Mouse (Mus musculus) retina, postnatal 1 day (tissue): Measurements from ENCODE around the gene Cdk5.

ENCODE experiments used
- DNase-seq: peaks from one replicate; pipeline ENCODE4 v3.0.0-alpha.2; 2012

Cdk5 gene

DNA sequence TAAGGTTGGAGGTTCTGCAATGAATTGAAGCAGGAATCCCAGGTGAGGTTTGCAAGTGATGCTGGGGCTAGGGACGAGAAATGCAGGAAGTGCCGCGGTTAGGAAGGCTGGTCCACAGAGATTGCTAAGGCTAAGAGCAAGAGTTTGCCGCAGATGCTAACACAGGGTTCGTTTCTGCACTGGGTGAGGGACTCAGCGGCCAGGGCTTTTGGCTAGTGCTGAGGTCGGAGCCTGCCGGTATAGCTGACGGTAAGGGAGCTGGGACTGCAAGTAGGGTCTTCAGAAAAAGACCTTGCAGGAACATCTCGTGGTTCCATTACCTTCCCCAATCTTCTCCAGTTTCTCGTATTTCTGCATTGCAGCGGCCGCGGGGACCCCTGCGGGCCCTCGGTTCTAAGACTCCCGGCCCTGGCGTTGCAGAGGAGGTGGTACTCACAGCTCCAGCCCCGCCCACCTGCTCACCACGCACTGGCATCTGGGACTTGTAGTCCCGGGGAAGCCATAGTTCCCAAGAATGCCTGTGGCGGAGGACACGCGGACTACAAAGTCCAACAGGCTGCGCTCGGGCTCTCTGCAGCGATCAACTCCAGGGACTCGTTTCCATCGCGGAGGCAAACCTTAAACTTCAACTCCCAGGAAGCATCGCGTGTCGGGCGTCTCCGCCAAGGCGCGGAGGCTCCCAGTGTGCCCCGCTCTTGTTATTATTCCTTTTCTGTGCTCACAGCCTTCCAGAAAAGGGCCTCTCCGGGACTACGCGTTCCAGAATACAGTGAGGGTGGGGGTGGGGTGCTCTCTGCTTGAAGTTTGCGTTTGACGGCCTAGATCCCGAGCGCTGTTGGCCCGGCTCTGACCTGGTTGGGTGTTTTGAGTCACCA lies at the start of gene Cdk5, which contains the start of gene Slc4a2:
TSS of gene Cdk5 (minus strand) at position 402 of the 875 bp plus-strand sequence.
TSS of gene Slc4a2 (plus strand) at position 709 of the 875 bp plus-strand sequence.
- DNase-seq, result peak; percentile 100

DNA sequence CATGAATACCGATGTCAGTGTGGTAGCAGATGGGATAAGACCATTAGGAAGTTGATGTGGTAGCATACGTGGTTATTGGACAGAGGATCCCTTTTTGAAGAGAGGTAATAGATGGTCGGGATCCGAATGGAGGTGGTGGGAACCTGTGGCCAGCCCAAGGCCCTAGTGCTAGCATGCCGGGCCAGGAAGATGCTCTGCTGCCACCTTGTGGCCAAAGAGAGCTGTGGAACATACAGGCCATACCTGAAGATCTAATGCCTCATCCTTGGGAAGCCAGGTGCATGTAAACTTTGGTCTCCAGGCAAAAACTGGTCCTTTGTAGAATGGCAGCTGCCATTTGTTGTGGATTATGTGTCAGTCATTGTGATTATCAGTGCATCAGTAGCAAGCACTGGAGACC lies 47.3 kb upstream of the Cdk5 start:
- peak; percentile 85 for DNase-seq

DNA sequence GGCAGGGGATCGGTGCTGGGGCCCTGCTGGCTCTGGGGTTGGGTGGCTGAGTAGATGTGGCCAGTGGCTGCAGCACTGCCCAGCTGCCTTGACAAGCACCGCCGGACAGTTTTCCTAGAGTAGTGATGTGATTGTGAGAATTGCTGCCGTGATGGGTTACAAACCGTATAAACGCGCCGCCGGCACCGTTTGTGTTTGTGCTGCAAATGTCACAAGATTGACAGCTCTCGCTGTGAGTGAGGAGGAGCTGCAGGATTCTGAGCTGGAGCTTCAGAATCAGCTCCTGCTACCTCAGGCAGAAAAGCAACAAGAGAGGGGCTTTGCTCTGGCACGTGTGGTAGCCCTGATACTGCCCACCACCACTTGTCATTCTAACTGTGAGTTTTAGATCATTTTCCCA lies 43.4 kb upstream of the Cdk5 start:
- peak; percentile 57 for DNase-seq

DNA sequence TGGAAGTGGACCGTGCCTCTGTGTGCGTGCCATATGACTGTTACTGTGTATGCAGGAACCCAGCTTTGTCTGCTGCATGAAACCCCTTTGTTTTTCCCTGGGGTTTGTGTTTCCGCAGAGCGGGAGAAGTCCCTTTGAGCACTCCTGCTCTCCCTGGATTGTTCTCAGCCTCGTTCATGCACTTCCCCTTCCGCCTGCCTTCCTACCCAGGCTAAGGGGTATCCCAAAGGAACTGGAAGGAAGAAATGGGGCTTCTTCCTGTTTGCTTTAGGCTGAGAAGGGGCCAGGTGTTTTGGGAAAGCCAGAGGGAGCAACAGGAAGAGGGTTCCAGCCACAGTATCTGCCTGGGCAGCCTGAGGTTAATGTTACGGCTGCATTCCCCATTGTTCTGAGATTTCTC lies 32.3 kb upstream of the Cdk5 start:
- no peak for DNase-seq

DNA sequence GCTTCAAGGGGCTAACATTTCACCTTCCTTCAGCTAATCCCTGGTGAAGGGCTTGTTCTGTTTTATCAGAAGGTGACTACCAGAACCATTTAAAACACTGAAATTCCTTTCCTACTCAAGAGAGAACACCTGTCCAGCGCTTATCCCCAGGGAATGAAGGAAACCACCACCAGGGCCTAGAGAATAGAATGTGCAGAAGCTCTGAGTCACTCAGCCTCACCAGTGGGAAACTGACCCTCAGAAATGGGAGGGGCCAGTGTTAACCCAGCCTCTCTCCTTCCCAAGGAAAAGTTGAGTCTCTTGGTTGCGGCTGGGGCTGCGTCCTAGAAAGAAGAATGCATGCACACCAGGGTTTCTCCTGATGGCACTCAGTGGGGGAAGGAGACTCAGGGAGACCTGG lies 31.7 kb upstream of the Cdk5 start:
- no peak for DNase-seq

DNA sequence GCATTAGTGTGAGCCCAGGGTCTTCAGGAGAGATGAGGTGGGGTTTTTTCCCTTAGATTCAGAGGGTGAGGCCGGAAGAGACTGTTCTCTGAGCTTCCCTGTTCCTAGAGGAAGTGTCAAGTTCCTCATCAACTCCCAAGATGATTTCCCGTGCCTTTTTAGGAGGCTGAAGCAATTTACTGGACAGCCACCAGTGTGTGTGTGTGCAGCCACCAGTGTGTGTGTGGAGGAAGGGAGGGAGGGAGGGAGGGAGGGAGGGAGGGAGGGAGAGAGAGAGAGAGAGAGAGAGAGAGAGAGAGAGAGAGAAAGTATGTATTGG lies 30.6 kb upstream of the Cdk5 start:
- DNase-seq, result no peak

DNA sequence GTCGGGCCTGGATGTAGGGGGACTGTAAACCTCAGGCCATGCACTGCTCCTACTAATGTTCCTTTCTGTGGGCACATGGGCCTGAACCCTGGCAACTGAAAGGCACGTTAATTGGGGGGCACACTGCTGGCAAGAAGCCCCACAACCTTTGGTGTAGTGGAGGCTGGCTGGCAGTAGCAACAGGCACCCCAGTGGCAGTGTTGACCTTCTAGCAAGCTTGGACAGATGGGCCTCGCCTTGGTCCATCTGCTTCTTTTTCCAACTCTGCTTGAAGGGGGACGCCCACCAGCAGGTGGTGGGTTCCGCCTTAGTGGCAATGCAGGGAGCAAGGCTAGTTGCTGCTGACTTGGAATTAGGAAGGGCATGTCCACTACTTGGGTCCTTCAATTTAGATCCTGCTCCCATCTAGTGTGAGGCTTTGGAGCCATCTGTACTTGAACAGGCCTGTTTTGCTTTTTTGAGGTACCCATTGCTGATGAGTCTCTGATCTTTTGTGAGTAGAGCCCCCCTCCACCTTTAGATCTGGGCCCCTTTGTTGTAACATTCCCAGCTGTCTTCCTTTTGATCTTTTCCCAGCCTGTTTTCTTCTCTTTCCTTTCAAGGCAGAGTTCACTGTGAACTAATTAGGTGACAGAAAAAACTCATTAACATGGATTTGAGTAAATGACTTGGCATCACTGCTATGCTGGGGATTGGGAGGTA lies 30.1 kb upstream of the Cdk5 start:
- DNase-seq, result peak; percentile 84

DNA sequence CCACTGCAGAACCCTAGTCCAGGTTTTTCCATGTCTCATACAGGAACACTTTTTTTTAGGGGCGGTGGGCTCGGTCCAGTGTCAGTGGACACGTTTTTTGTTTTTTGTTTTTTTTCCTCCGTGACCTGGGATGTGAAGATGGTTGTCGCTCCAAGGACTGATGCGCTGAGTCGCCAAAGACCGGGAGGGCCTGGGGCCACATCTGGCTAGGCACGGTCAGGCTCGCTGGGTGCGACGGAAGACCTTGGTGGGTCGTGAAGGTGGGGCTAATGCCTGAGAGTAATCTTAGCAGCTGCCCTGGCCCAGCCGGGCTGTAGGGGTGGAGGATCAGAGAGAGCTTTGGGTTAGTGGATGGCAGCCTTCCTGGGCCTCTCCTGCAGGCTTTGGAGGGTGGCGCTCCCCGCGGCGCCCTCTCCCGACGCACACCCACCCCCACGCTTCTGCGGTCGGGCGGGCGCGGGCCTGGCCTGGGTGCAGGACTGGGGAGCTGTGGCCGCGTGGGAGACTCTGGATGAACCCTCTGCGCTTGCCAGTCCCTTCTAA lies 29.4 kb upstream of the Cdk5 start:
- DNase-seq, result peak; percentile 62

DNA sequence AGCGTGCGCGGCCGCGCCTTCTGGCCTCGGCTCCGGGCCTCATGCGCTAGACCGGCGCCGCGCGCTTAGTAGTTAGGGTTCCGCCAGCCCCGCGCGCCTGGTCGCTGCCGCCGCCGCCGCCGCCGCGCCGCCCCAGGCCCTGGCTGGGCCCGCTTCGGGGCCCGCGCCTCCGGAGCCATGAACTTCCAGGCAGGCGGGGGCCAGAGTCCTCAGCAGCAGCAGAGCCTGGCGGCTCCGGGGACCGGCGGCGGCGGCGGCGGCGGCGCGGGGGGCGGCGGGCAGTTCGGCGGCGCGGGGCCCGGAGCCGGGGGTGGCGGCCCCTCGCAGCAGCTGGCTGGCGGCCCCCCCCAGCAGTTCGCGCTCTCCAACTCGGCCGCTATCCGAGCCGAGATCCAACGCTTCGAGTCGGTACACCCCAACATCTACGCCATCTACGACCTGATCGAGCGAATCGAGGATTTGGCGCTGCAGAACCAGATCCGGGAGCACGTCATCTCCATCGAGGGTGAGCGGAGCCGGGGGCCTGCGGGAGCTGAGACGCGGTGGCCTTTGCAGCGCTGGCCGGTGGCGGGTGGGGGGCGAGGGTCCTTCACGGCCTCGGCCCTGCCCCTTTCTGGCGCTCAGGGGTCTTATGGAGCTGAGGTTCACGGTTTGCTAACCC lies 28.8 kb upstream of the Cdk5 start, which contains the start of gene Agap3:
TSS of gene Agap3 (plus strand) at position 148 of the 661 bp plus-strand sequence.
- DNase-seq, result peak; percentile 59

DNA sequence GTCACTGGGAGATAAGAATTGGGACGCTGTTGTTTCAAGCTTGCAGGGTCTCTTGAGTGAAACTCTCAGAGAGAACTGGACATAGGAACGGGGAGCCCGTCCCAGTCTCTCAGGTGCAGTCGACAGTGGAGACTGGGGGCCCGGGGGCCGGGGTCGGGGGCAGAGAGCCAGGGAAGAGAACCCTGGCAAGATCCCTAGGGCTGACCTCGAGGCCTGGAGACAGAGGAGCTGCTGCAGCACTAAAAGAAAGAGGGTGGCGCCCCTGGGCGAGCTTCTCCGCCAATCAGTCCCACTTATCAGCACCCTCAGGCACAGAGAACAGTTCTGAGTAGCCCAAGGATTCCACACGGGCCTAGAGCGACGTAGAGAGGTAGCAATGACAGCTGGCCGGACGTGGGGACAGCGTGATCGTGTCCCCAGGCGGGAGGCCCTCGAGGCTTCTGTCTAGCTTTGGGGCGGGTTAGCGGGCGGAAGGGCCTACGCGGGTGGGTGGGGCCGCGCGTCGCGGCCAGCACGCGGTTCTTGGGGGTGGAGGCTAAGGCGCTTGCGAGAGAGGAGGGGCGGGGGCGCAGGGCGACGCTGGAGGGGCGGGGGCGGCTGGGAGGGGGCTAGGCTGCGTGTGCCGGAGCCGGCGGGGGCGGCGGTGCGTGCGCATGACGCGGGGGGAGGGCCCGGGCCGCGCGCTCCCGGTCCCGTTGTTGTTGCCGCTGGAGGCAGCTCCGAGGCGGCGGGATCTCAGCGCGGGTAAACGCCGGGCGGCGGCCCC lies 28.1 kb upstream of the Cdk5 start:
- DNase-seq, result peak; percentile 93

DNA sequence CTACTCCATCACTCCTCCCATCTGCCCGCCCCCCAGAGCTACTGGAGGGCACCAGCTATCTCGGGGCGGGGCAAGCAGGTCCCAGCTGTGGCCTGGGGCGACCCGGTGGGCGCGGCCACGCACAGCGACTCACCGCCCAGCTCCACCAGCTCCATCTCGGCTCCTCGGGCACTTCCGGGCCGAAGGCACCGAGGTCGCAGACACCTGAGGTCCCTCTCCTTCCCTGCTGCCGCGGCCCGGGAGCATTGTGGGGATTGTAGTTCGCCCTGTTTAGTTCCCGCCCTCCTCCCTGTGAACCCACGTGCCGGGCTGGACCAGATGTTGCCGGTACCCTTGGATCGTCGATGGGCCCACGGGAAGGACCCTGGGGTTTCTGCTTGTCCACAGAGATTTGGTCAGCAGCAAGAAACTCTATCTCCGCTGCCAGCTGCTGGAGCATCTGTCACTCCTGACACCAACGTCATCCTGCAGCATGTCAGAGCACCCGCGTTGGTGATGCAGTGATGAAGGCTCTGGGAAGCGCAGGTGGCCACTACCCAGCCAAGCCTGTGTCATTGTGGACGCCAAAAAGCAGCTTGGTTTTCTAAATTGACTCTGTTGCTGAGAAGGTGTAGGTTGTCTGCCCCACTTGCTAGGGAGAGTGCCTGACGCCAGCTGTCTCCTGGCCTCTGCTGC lies 24.4 kb upstream of the Cdk5 start, which contains the start of gene Tmub1:
TSS of gene Tmub1 (minus strand) at position 231 of the 675 bp plus-strand sequence.
- DNase-seq, result peak; percentile 85

DNA sequence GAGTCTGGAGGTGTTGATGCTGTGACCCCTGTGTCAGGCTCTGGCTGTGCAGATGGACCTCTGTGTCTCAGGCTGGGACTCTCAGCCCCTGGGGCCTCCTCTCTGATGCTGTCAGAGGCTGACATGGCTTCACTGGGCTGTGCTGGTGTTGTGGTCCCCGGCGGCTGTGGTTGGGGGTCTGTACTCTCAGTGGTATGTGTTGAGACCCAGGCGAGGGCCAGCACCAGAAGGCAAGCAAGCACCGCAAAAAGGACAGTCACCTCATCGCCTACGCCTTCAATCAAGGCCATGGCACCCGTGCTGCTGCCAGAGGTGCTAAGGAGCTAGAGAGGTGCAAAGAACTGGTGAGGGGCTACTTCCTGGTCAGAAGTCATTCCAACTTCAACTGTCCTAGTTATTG lies 23.3 kb upstream of the Cdk5 start:
- no peak for DNase-seq

DNA sequence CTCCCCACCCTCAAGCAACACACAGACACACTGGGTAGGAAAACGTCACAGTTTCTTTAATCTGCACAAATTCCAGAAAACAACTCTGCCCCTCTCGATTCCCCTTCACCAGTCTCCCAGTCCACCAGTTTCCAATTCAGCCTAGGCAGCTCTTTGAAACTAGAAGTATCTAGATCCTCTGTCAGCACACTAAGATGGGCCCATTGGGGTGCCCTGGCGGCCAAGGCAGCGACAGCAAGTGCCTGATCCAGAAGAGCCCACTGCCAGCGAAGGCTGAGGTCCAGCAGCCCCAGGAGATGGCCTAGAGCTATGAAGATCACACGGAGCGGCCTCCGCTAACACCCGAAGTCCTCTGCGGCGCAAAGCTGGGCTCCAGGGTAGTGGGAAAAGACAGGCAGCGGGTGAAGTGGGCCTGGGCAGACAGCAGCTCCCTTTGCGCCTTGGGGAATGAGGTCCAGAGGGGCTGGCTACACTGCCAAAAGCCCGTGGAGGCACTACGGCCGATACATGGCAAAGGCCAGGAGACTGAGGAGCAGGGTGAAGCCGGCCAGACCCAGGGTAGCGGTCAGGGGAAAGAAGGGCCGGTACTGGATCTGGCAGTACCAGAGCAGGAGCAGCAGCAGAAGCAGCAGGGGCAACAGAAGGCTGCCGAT lies 22.2 kb upstream of the Cdk5 start:
- no peak for DNase-seq

DNA sequence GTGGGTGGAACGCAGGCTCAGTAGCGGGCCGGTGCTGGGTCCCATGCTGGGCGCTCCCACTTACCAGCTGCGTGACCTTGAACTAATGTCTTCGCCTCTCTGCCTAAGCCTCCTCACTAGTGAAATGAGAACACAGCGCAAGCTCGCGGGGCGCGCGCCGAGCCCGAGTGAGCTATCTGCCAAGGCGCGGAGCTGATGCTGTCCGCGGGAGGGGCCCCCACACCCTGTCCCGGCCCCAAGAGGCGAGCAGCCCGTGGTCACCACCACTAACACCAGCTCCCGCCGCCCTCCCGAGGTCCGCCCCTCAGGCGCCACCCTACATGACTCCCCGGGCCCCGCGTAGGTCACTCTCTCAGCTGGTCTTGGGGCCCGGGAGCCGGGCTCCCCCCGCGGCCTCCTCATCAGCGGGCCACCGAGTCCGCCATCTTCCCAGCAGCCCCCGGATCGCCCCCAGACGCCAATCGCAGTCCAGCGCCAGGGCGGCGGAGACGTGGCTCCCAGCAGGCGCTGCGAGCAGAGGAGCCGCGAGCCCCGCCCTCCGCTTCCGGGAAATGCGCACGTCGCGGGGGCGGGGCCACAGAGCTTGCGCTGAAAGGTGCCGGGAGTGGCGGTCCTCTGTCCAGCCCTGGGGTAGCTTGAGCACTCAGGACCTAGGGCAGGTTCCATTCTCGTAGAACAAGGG lies 21.6 kb upstream of the Cdk5 start, which contains the start of gene Fastk:
TSS of gene Fastk (minus strand) at position 542 of the 682 bp plus-strand sequence.
- DNase-seq, result peak; percentile 96

DNA sequence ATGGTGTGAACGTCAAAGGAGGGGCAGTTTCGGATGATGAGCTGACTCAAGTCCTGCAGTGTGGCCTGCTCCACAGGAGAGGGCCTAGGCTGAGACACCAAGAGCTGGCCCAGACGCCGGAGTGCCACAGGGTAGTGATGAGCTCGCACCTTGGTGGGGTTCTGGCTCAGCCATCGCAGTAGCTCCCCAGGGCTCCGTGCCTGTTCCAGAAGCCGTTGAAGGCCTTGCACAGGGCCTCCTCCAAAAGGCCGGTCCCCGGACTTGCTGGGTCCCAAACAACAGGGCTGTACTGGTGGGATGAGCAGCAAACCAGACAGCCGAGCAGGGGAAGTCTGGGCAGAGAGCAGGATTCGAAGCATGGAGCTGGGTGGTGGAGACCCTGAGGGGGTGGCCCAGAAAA lies 20.6 kb upstream of the Cdk5 start:
- DNase-seq, result no peak

DNA sequence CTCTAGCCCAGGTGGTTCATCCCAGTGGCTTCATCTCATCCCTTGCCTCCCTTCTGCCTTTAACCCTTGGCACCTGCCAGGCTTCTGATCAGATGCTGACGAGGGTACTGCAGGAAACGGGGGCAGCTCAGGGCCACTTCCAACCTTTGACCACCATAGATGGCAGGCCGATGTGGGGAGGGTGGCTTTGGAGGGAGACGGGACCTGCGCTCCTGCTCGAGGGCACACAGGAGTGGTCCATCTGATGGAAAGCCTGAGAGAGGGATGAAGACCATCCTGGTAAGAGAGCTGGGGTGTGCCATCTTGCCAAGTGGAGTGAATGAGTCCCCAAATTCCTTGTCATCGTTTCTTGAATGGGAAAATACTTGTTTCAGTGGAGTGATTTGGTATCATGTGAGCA lies 19.9 kb upstream of the Cdk5 start:
- DNase-seq, result no peak

DNA sequence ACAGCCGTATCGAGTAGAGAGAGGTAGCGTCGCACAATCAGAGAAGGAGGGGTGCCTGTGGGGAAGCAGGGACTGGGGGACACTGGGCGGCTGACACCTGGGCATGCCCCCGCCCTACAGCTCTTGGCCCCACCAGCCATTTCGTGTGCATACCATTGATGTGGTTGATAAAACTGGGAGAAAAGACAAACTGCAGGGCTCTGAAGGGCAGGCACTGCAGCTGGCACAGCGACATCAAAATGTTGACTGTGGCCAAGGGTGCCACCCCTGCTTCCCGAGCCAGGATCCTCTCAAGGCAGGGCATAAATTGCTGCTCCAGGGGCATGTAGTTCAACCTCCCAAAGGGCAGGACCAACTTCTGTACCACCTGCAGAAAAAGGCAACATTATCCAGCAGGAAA lies 18.7 kb upstream of the Cdk5 start:
- no peak for DNase-seq

DNA sequence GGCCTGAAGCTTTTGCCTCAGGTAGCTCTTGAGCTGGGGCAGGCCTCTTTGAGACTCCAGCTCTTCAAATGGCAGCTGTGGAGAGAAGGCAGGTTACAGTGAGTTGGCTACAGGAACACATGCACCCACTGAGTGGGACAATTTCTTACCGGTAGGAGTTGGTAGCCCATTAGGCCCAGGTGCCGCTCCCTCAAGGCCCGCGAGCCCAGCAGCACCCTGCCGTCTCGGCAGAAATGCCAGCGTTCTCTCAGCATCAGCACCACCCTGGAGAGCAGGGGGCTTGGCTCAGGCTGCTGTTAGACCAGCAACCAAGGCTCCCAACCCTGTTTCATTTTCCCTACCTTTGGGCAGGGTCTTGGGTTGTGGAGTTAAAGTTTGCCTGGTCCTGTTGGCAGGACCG lies 17.9 kb upstream of the Cdk5 start:
- no peak for DNase-seq

DNA sequence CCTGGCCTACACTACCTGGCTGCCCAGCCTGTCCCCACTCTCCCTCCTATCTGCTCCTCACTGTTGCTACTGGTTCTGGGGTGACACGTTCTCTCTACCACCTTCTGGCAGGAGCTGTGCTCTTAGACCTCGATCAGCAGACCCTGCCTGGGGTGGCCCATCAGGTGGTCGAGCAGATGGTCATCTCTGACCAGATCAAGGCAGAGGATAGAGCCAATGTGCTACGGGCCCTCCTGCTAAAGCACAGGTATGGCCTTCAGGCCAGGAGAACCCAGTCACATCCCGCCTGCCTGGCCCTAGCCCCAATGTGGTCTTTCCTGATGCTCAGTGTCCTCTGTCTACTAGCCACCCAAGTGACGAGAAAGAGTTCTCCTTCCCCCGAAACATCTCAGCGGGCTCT lies 10.7 kb upstream of the Cdk5 start:
- no peak for DNase-seq

DNA sequence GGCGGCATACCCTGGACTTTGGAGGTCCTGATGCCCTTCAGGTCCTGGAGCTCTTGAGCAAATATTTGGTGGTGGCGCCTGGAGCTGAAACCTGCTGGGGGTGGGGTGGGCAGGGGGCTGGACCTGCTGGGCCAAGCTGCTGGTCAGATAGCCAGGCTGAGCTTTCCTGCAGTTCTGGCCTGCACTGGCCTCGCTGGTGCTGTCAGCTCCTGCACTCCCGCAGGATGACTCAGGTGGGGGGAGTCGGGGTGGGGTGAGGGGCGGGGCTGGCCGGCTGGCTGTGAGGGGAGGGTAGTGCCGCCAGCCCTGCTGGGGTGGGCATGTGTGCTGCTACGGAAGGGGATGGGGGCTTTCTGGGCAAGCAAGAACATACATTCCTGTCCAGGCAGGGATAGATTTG lies 5.3 kb upstream of the Cdk5 start:
- DNase-seq, result no peak

DNA sequence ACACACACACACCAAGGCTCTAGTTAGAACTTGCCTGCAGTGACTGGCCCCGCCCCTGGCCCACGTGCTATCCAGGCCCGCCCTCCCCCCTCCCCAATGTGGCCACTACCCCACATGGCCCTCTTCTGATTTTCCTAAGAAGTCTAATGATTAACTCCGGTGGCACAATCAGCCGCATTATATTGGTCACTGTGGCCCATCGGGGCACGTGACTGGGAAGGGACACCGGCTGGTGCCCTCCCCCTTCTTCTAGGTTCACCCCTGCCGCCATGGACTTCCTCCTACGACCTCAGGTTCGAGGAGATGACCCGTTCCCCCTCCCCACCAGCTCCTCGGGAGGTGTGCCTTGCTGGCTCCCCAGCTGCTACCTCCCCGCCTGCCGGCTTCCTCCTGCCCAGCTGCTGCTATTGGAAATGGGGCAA lies 4.7 kb upstream of the Cdk5 start:
- DNase-seq, result peak; percentile 62
